Mouse (Mus musculus): ENCODE results near the gene Ear1. TPM values are rescaled to one million over a fixed set of nuclear protein-coding genes. Genes with fewer than 3 reads are reported as not detected.
A peak's percentile ranks its signal among the peaks of the same experiment; 100 is the strongest.
"Not testable (repeated sequence)": the region's sequence is repeated elsewhere in the genome, so short reads cannot be mapped to it uniquely, and the experiment has no call there.

Ear1 gene
- polyA plus RNA-seq (2012; fragmentation: generic; extraction: Trizol): not detected
- long read RNA-seq, experiment 1: 0 reads
- long read RNA-seq, experiment 2: 0 reads

- not testable (repeated sequence) for H3K4me3 ChIP-seq (ENCODE audit: insufficient read depth, poor library complexity, severe bottlenecking); H3ac ChIP-seq (ENCODE audit: control insufficient read depth, insufficient read length, low read depth); H3K79me3 ChIP-seq (ENCODE audit: low read depth); H3K79me2 ChIP-seq (ENCODE audit: control insufficient read depth, insufficient read depth); H3K27me3 ChIP-seq (ENCODE audit: control insufficient read depth, insufficient read depth, insufficient read length); H3K36me3 ChIP-seq (ENCODE audit: control insufficient read depth, insufficient read depth)
These were observed at the start of gene Ear1 for GRCm38 (mm10) chr14:43875417-43875816. Ear1 (minus strand) TSS chr14:43875517.

GRCm38 (mm10) chr14:43924688-43925403, 49.5 kb upstream of the Ear1 start, which contains the start of gene Gm8113:
Gm8113 (plus strand) TSS chr14:43925390.
- Histone ChIP-seq H3K4me3 (ENCODE audit: insufficient read depth, poor library complexity, severe bottlenecking) (peak within 1 kb of the TSS; percentile 29), H3ac (ENCODE audit: control insufficient read depth, insufficient read length, low read depth) (peak within 1 kb of the TSS; percentile 53)
- H3K79me3 ChIP-seq (ENCODE audit: low read depth); H3K36me3 ChIP-seq (ENCODE audit: control insufficient read depth, insufficient read depth); H3K79me2 ChIP-seq (ENCODE audit: control insufficient read depth, insufficient read depth); H3K27me3 ChIP-seq (ENCODE audit: control insufficient read depth, insufficient read depth, insufficient read length): not testable (repeated sequence)
- TF ChIP-seq CTCF (IDR thresholded peaks at IDR 0.05; ENCODE audit: control insufficient read depth, insufficient read depth, insufficient read length): peak; percentile 56

GRCm38 (mm10) chr14:43923459-43923858, 48.1 kb upstream of the Ear1 start, which contains the start of gene Ear10:
Ear10 (minus strand) TSS chr14:43923559.
- not testable (repeated sequence) for H3K79me2 ChIP-seq (ENCODE audit: control insufficient read depth, insufficient read depth); H3ac ChIP-seq (ENCODE audit: control insufficient read depth, insufficient read length, low read depth); H3K27me3 ChIP-seq (ENCODE audit: control insufficient read depth, insufficient read depth, insufficient read length); H3K36me3 ChIP-seq (ENCODE audit: control insufficient read depth, insufficient read depth); H3K79me3 ChIP-seq (ENCODE audit: low read depth); H3K4me3 ChIP-seq (ENCODE audit: insufficient read depth, poor library complexity, severe bottlenecking)

- not testable (repeated sequence) for H3K4me3 ChIP-seq (ENCODE audit: insufficient read depth, poor library complexity, severe bottlenecking); H3K27me3 ChIP-seq (ENCODE audit: control insufficient read depth, insufficient read depth, insufficient read length); H3ac ChIP-seq (ENCODE audit: control insufficient read depth, insufficient read length, low read depth); H3K36me3 ChIP-seq (ENCODE audit: control insufficient read depth, insufficient read depth); H3K79me3 ChIP-seq (ENCODE audit: low read depth); H3K79me2 ChIP-seq (ENCODE audit: control insufficient read depth, insufficient read depth)
- peak; percentile 38 for TF ChIP-seq USF1 (IDR thresholded peaks at IDR 0.05; ENCODE audit: low read depth)
These were observed 42.9 kb upstream of the Ear1 start for GRCm38 (mm10) chr14:43918214-43918613.

GRCm38 (mm10) chr14:43898577-43898976, 23.3 kb upstream of the Ear1 start:
- H3ac ChIP-seq (ENCODE audit: control insufficient read depth, insufficient read length, low read depth); H3K4me3 ChIP-seq (ENCODE audit: insufficient read depth, poor library complexity, severe bottlenecking); H3K79me3 ChIP-seq (ENCODE audit: low read depth); H3K36me3 ChIP-seq (ENCODE audit: control insufficient read depth, insufficient read depth); H3K79me2 ChIP-seq (ENCODE audit: control insufficient read depth, insufficient read depth); H3K27me3 ChIP-seq (ENCODE audit: control insufficient read depth, insufficient read depth, insufficient read length): not testable (repeated sequence)

- not testable (repeated sequence) for H3K4me3 ChIP-seq (ENCODE audit: insufficient read depth, poor library complexity, severe bottlenecking); H3K27me3 ChIP-seq (ENCODE audit: control insufficient read depth, insufficient read depth, insufficient read length)
These were observed 20.0 kb upstream of the Ear1 start for GRCm38 (mm10) chr14:43895357-43895756.

GRCm38 (mm10) chr14:43891288-43891687, 16.0 kb upstream of the Ear1 start:
- not testable (repeated sequence) for H3K79me2 ChIP-seq (ENCODE audit: control insufficient read depth, insufficient read depth); H3K4me3 ChIP-seq (ENCODE audit: insufficient read depth, poor library complexity, severe bottlenecking); H3ac ChIP-seq (ENCODE audit: control insufficient read depth, insufficient read length, low read depth); H3K36me3 ChIP-seq (ENCODE audit: control insufficient read depth, insufficient read depth); H3K27me3 ChIP-seq (ENCODE audit: control insufficient read depth, insufficient read depth, insufficient read length); H3K79me3 ChIP-seq (ENCODE audit: low read depth)

More at GRCm38 (mm10) chr14:43895357-43895756, 20.0 kb upstream of the Ear1 start:
- not testable (repeated sequence) for H3K36me3 ChIP-seq (ENCODE audit: control insufficient read depth, insufficient read depth); H3K79me3 ChIP-seq (ENCODE audit: low read depth); H3ac ChIP-seq (ENCODE audit: control insufficient read depth, insufficient read length, low read depth); H3K79me2 ChIP-seq (ENCODE audit: control insufficient read depth, insufficient read depth)

GRCm38 (mm10) chr14:43886235-43886634, 10.9 kb upstream of the Ear1 start:
- not testable (repeated sequence) for H3K79me3 ChIP-seq (ENCODE audit: low read depth); H3K27me3 ChIP-seq (ENCODE audit: control insufficient read depth, insufficient read depth, insufficient read length); H3ac ChIP-seq (ENCODE audit: control insufficient read depth, insufficient read length, low read depth); H3K79me2 ChIP-seq (ENCODE audit: control insufficient read depth, insufficient read depth); H3K4me3 ChIP-seq (ENCODE audit: insufficient read depth, poor library complexity, severe bottlenecking); H3K36me3 ChIP-seq (ENCODE audit: control insufficient read depth, insufficient read depth)

- H3K27me3 ChIP-seq (ENCODE audit: control insufficient read depth, insufficient read depth, insufficient read length); H3K79me3 ChIP-seq (ENCODE audit: low read depth); H3K79me2 ChIP-seq (ENCODE audit: control insufficient read depth, insufficient read depth); H3ac ChIP-seq (ENCODE audit: control insufficient read depth, insufficient read length, low read depth); H3K4me3 ChIP-seq (ENCODE audit: insufficient read depth, poor library complexity, severe bottlenecking); H3K36me3 ChIP-seq (ENCODE audit: control insufficient read depth, insufficient read depth): not testable (repeated sequence)
These were observed 4.7 kb upstream of the Ear1 start for GRCm38 (mm10) chr14:43879966-43880545.

- not testable (repeated sequence) for H3K79me3 ChIP-seq (ENCODE audit: low read depth); H3K4me3 ChIP-seq (ENCODE audit: insufficient read depth, poor library complexity, severe bottlenecking); H3ac ChIP-seq (ENCODE audit: control insufficient read depth, insufficient read length, low read depth); H3K27me3 ChIP-seq (ENCODE audit: control insufficient read depth, insufficient read depth, insufficient read length); H3K36me3 ChIP-seq (ENCODE audit: control insufficient read depth, insufficient read depth); H3K79me2 ChIP-seq (ENCODE audit: control insufficient read depth, insufficient read depth)
These were observed 2.5 kb upstream of the Ear1 start for GRCm38 (mm10) chr14:43877789-43878188.

- not testable (repeated sequence) for H3K79me3 ChIP-seq (ENCODE audit: low read depth); H3K36me3 ChIP-seq (ENCODE audit: control insufficient read depth, insufficient read depth); H3K27me3 ChIP-seq (ENCODE audit: control insufficient read depth, insufficient read depth, insufficient read length); H3ac ChIP-seq (ENCODE audit: control insufficient read depth, insufficient read length, low read depth); H3K4me3 ChIP-seq (ENCODE audit: insufficient read depth, poor library complexity, severe bottlenecking); H3K79me2 ChIP-seq (ENCODE audit: control insufficient read depth, insufficient read depth)
These were observed 455 bp downstream of the Ear1 start for GRCm38 (mm10) chr14:43874862-43875261.
